Mouse (Mus musculus) left cerebral cortex, adult 2 months (tissue): ENCODE results near the gene Oscar. TPM values are rescaled to one million over a fixed set of nuclear protein-coding genes. Genes with fewer than 3 reads are reported as not detected.
A peak's percentile ranks its signal among the peaks of the same experiment; 100 is the strongest.
"Not testable (repeated sequence)": the region's sequence is repeated elsewhere in the genome, so short reads cannot be mapped to it uniquely, and the experiment has no call there.

Experiments
- DNase-seq, 2 experiments: peaks; one replicate each; pipeline ENCODE4 v3.0.0; 2021 to 2022; ENCODE audit warnings: low spot score in 2 of 2, mixed read lengths in 1 of 2; ENCODE audit errors: extremely low spot score in 1 of 2
- H3K27ac ChIP-seq: fragments of 200-600 bp; 2 replicates; pipeline ENCODE4 v1.8.1; 2022
- H3K4me3 ChIP-seq: fragments of 200-600 bp; 2 replicates; pipeline ENCODE4 v1.8.1; 2022
- CTCF ChIP-seq: fragments of 200-600 bp; IDR thresholded peaks from 2 replicates; pipeline ENCODE4 v1.8.1; 2022; ENCODE audit warnings: antibody characterized with exemption, mild to moderate bottlenecking, moderate library complexity
- intact Hi-C: fragments of 180-260 bp; cut with DNase I; formaldehyde crosslinking; loops from one replicate; pipeline ENCODE4 v1.15.1; 2025
- total RNA-seq, 2 experiments: library from RNA; stranded (reverse); gene quantifications; 2 replicates each; pipeline ENCODE4 v1.2.3; 2021

Gene Oscar
- total RNA-seq, 2 experiments from 2014 or later, result 0.93 to 1.4 TPM

GRCm38 (mm10) chr7:3608668-3609067 is 7.3 kb downstream of the Oscar start:
- H3K4me3 ChIP-seq, result no peak overlapping the region
- TF ChIP-seq CTCF, result no peak
- no peak overlapping the region for H3K27ac ChIP-seq
- DNase-seq, result no peak
- intact Hi-C loops, result no loop called here

DNA sequence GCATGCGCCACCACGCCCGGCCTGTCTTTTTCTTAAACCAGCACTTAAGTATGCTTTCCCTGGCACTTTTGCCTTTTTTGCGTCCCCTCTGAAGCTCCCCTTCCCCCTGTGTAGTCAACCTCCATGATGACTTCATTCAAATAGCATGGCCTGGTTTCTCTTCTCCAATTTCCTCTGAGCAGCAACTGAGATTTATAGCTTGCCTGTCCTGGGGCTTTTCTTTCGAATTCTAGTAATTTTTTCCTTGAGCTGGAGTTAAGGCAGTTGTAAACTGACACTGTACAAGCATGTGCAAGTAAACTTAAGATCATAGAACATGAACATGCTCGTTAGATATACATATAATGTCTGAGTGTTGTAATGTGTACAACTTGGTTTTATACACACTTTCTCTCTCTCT is 8.6 kb downstream of the Oscar start:
- intact Hi-C loops, result no loop called here

DNA sequence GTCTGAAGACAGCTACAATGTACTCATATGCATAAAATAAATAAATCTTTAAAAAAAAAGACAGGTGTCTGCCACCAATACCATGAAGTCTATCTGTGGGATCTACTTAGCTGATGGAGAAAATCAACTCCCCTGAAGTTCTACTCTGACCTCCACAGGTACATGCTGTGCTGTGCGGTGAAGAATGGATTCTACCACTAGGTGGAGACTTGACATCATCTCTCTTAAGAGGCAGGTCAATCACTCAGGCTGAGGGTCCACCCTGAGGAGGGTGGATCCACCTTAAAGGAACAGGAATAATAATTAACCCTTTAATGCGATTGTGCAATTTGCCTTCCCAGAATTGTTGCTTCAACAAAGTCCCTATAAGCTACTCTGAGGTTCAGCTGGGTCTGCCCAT is 9.2 kb downstream of the Oscar start:
- Histone ChIP-seq H3K27ac (no peak overlapping the region), H3K4me3 (no peak overlapping the region)
- intact Hi-C loops, result no loop called here
- DNase-seq, result no peak
- TF ChIP-seq CTCF, result peak; percentile 52

More for the DNA sequence above, 8.6 kb downstream of the Oscar start:
- no peak for DNase-seq
- no peak overlapping the region for H3K4me3 ChIP-seq
- no peak overlapping the region for H3K27ac ChIP-seq
- no peak for TF ChIP-seq CTCF

DNA sequence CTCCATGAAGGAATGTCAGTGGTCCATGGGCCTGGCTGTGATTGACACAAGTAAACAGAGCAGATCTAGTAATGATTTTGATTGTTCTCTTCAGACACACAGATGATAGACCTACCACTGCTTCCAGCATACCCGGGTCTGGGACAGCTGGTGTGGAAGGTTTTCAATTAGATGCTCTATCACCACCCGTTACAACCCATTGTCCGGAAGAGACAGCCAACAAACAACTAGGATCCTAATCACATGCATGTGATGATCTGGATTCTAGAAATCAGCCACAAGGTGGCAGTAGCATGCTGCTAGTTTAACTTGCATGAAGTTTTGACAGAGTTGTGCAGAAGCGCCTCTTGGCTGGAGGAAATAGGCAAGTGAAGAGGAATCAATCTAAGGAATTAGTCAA is 14.8 kb downstream of the Oscar start:
- peak; percentile 60 to 66 for DNase-seq
- Histone ChIP-seq H3K4me3 (no peak overlapping the region), H3K27ac (no peak overlapping the region)
- intact Hi-C loops, result loop anchor here (2.0 to 5.0 kb wide), 2 partner anchors 378 to 871 kb away; no protein-coding TSS in a partner anchor
- TF ChIP-seq CTCF, result peak; percentile 95

- intact Hi-C loops, DNase-seq, H3K4me3 ChIP-seq, H3K27ac ChIP-seq: not testable (repeated sequence)
Observed at GRCm38 (mm10) chr7:3597755-3598154, 18.2 kb downstream of the Oscar start.

DNA sequence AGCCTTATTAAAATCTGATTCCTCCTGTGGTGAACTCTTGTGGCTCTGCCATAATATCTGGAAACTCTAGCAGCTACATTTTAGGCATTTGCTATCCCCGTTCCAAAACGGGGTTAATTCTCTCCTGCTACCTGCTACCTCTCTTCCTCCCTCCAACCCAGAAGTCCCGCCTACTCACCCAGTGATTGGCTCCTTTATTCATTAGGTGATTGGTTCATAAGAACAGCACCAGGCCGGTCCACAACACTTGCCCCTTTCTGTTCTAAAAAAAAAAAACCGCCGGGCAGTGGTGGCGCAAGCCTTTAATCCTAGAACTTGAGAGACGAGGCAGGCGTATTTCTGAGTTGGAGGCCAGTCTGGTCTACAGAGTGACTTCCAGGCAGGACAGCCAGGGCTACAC is 20.8 kb downstream of the Oscar start:
- H3K4me3 ChIP-seq, result no peak overlapping the region
- intact Hi-C loops, result no loop called here
- no peak overlapping the region for H3K27ac ChIP-seq
- no peak for TF ChIP-seq CTCF
- no peak for DNase-seq

GRCm38 (mm10) chr7:3594686-3595085 is 21.3 kb downstream of the Oscar start:
- no peak for TF ChIP-seq CTCF
- DNase-seq, result no peak
- Histone ChIP-seq H3K27ac (no peak overlapping the region), H3K4me3 (no peak overlapping the region)
- intact Hi-C loops, result no loop called here

GRCm38 (mm10) chr7:3593855-3594254 is 22.1 kb downstream of the Oscar start:
- Histone ChIP-seq H3K27ac (no peak overlapping the region), H3K4me3 (no peak overlapping the region)
- TF ChIP-seq CTCF, result no peak
- no peak for DNase-seq
- intact Hi-C loops, result no loop called here

GRCm38 (mm10) chr7:3591534-3591933 is 24.4 kb downstream of the Oscar start:
- intact Hi-C loops, result no loop called here
- DNase-seq, result no peak
- Histone ChIP-seq H3K27ac (no peak overlapping the region), H3K4me3 (no peak overlapping the region)
- peak; percentile 7; the same call in 1 of the 2 replicates for TF ChIP-seq CTCF

DNA sequence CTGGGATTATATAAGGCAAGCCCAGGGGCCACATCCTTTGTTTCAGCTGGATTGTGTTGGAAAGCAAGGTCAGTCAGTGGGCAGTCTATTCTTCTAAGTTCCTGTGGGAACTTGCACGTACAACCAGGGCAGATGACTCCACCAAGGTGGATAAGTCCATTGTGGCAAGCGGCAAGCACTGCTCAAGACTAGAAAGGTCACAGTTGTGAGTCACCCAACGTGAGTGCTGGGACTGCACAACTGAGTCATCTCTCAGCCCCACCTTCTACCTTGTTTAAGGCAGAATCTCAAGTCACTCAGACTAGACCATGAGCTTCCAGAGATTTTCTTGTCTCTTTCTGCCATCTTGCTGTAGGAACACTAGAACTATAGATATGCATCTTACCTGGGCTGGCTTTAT is 25.4 kb downstream of the Oscar start:
- no peak for TF ChIP-seq CTCF
- Histone ChIP-seq H3K4me3 (no peak overlapping the region), H3K27ac (no peak overlapping the region)
- DNase-seq, result no peak
- intact Hi-C loops, result no loop called here

GRCm38 (mm10) chr7:3587292-3587691 is 28.7 kb downstream of the Oscar start:
- Histone ChIP-seq H3K4me3 (no peak overlapping the region), H3K27ac (no peak overlapping the region)
- no peak for DNase-seq
- TF ChIP-seq CTCF, result no peak
- intact Hi-C loops, result no loop called here

GRCm38 (mm10) chr7:3586255-3586654 is 29.7 kb downstream of the Oscar start:
- no peak for TF ChIP-seq CTCF
- H3K27ac ChIP-seq, result no peak overlapping the region
- intact Hi-C loops, result no loop called here
- H3K4me3 ChIP-seq, result no peak overlapping the region
- DNase-seq, result no peak

GRCm38 (mm10) chr7:3585763-3586162 is 30.2 kb downstream of the Oscar start:
- no peak overlapping the region for H3K4me3 ChIP-seq
- no peak for DNase-seq
- H3K27ac ChIP-seq, result no peak overlapping the region
- intact Hi-C loops, result no loop called here
- TF ChIP-seq CTCF, result no peak

- H3K4me3 ChIP-seq, result no peak overlapping the region
- intact Hi-C loops, result no loop called here
Observed at GRCm38 (mm10) chr7:3580029-3580428, 35.9 kb downstream of the Oscar start.

More at GRCm38 (mm10) chr7:3580029-3580428, 35.9 kb downstream of the Oscar start:
- no peak for DNase-seq
- TF ChIP-seq CTCF, result no peak
- no peak overlapping the region for H3K27ac ChIP-seq
